Mouse (Mus musculus): ENCODE data around the gene Insm1.

The Insm1 gene

GRCm38 (mm10) chr2:146224141-146224540 lies 2.4 kb downstream of the Insm1 start:
- no peak for DNase-seq (ENCODE audit: low spot score in 2 of 2)

GRCm38 (mm10) chr2:146225818-146226217 lies 4.1 kb downstream of the Insm1 start:
- no peak for DNase-seq (ENCODE audit: low spot score in 2 of 2)

GRCm38 (mm10) chr2:146226484-146226883 lies 4.8 kb downstream of the Insm1 start:
- peak in 1 of 2 experiments; percentile 8 for DNase-seq (ENCODE audit: low spot score in 2 of 2)

GRCm38 (mm10) chr2:146227646-146228045 lies 5.9 kb downstream of the Insm1 start:
- DNase-seq (ENCODE audit: low spot score in 2 of 2): no peak

GRCm38 (mm10) chr2:146228435-146228834 lies 6.7 kb downstream of the Insm1 start:
- no peak for DNase-seq (ENCODE audit: low spot score in 2 of 2)

GRCm38 (mm10) chr2:146231485-146231884 lies 9.8 kb downstream of the Insm1 start:
- DNase-seq (ENCODE audit: low spot score in 2 of 2): no peak

GRCm38 (mm10) chr2:146239196-146239747 lies 17.6 kb downstream of the Insm1 start:
- no peak for DNase-seq (ENCODE audit: low spot score in 2 of 2)

GRCm38 (mm10) chr2:146244049-146244448 lies 22.3 kb downstream of the Insm1 start:
- DNase-seq (ENCODE audit: low spot score in 2 of 2): no peak

- no peak for DNase-seq (ENCODE audit: low spot score in 2 of 2)
These were observed 23.7 kb downstream of the Insm1 start for GRCm38 (mm10) chr2:146245401-146245800.

- DNase-seq (ENCODE audit: low spot score in 2 of 2): no peak
These were observed 24.8 kb downstream of the Insm1 start for GRCm38 (mm10) chr2:146246409-146247075.

- DNase-seq (ENCODE audit: low spot score in 2 of 2): no peak
These were observed 25.9 kb downstream of the Insm1 start for GRCm38 (mm10) chr2:146247576-146247975.

- no peak for DNase-seq (ENCODE audit: low spot score in 2 of 2)
These were observed 27.3 kb downstream of the Insm1 start for GRCm38 (mm10) chr2:146249033-146249432.

- no peak for DNase-seq (ENCODE audit: low spot score in 2 of 2)
These were observed 28.6 kb downstream of the Insm1 start for GRCm38 (mm10) chr2:146250236-146250904.

- DNase-seq (ENCODE audit: low spot score in 2 of 2): no peak
These were observed 32.7 kb downstream of the Insm1 start for GRCm38 (mm10) chr2:146254387-146254786.

- no peak for DNase-seq (ENCODE audit: low spot score in 2 of 2)
These were observed 33.9 kb downstream of the Insm1 start for GRCm38 (mm10) chr2:146255636-146256035.

GRCm38 (mm10) chr2:146256321-146256875 lies 34.7 kb downstream of the Insm1 start:
- DNase-seq (ENCODE audit: low spot score in 2 of 2): no peak

- no peak for DNase-seq (ENCODE audit: low spot score in 2 of 2)
These were observed 35.3 kb downstream of the Insm1 start for GRCm38 (mm10) chr2:146257037-146257436.

GRCm38 (mm10) chr2:146257609-146258008 lies 35.9 kb downstream of the Insm1 start:
- no peak for DNase-seq (ENCODE audit: low spot score in 2 of 2)

GRCm38 (mm10) chr2:146258736-146259469 lies 37.2 kb downstream of the Insm1 start:
- DNase-seq (ENCODE audit: low spot score in 2 of 2): no peak

GRCm38 (mm10) chr2:146259787-146260560 lies 38.3 kb downstream of the Insm1 start:
- no peak for DNase-seq (ENCODE audit: low spot score in 2 of 2)

- DNase-seq (ENCODE audit: low spot score in 2 of 2): no peak
These were observed 39.4 kb downstream of the Insm1 start for GRCm38 (mm10) chr2:146261146-146261545.
